Mouse (Mus musculus) cerebellum, postnatal 36 days (tissue): ENCODE results near the gene Myocd.

Experiments used
- DNase-seq, 2 experiments: peaks; one replicate each; pipeline ENCODE4 v3.0.0; 2021 to 2022; ENCODE audit warnings: mixed read lengths in 2 of 2

Gene Myocd

GRCm38 (mm10) chr11:65137145-65137652 is 132.6 kb downstream of the Myocd start:
- no peak for DNase-seq

GRCm38 (mm10) chr11:65135251-65135739 is 134.5 kb downstream of the Myocd start:
- DNase-seq = peak; percentile 52 to 64

- no peak for DNase-seq
Observed at GRCm38 (mm10) chr11:65133661-65134060, 136.1 kb downstream of the Myocd start.

GRCm38 (mm10) chr11:65129110-65129509 is 140.7 kb downstream of the Myocd start:
- no peak for DNase-seq

DNA sequence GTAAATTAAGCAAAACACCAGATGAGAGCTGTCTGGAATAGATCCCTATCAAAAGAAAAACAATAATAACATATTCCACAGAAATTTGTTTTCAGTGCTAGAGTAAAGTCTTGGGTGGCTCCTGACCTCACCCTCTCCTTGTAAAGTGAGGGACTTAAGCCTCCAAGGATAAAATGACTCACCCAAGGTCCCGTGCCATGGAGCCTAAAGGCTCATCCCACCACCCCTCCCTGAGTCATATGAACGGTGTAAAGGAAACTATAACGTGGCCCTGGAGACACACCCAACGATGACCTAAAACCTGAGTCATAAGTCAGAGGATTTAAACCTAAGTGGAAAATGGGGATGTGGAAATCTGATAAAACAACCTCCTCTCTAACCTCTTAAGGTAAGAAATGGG is 141.1 kb downstream of the Myocd start:
- no peak for DNase-seq

GRCm38 (mm10) chr11:65126566-65126965 is 143.2 kb downstream of the Myocd start:
- DNase-seq = peak; percentile 34 to 47
